Mouse (Mus musculus) kidney, embryonic 14.5 days (tissue): ENCODE measurements around the gene Cfc1. TPM values are rescaled to one million over a fixed set of nuclear protein-coding genes. Genes with fewer than 3 reads are reported as not detected.
"Not testable (repeated sequence)": the region's sequence is repeated elsewhere in the genome, so short reads cannot be mapped to it uniquely, and the experiment has no call there.

Source experiments
- ATAC-seq: fragments of 200-750 bp; cut with Nextera tagmentation; 2 replicates; pipeline ENCODE4 v1.8.0; 2017; ENCODE audit warnings: moderate number of reproducible peaks, mild to moderate bottlenecking, moderate TSS enrichment, moderate library complexity; ENCODE audit not compliant: low FRiP score, low TSS enrichment
- H3K27ac ChIP-seq: fragments of 300-500 bp; sonication (generic); 2 replicates; pipeline ENCODE4 v1.5.1; 2014; ENCODE audit warnings: low read depth, mild to moderate bottlenecking, low read length, moderate library complexity, mixed read lengths
- H3K27me3 ChIP-seq: fragments of 300-500 bp; sonication (generic); 2 replicates; pipeline ENCODE4 v1.6.1; 2014; ENCODE audit warnings: mild to moderate bottlenecking, low read length; ENCODE audit not compliant: control insufficient read depth, insufficient read depth
- H3K36me3 ChIP-seq: fragments of 300-500 bp; sonication (generic); 2 replicates; pipeline ENCODE4 v1.6.1; 2014; ENCODE audit warnings: low read length, mixed read lengths; ENCODE audit not compliant: control insufficient read depth, insufficient read depth
- H3K4me1 ChIP-seq: fragments of 300-500 bp; sonication (generic); 2 replicates; pipeline ENCODE4 v1.6.1; 2014; ENCODE audit warnings: low read length, mixed read lengths; ENCODE audit not compliant: control insufficient read depth, insufficient read depth
- H3K4me2 ChIP-seq: fragments of 300-500 bp; sonication (generic); replicated peaks from 2 replicates; pipeline ENCODE4 v1.6.1; 2014; ENCODE audit warnings: low read depth, mild to moderate bottlenecking, low read length
- H3K4me3 ChIP-seq: fragments of 300-500 bp; sonication (generic); 2 replicates; pipeline ENCODE4 v1.5.1; 2014; ENCODE audit warnings: mild to moderate bottlenecking, low read length
- H3K9ac ChIP-seq: fragments of 300-500 bp; sonication (generic); 2 replicates; pipeline ENCODE4 v1.6.1; 2014; ENCODE audit warnings: low read depth, mild to moderate bottlenecking, low read length, moderate library complexity
- H3K9me3 ChIP-seq: fragments of 300-500 bp; sonication (generic); 2 replicates; pipeline ENCODE4 v1.6.1; 2016; ENCODE audit warnings: low read length; ENCODE audit not compliant: control insufficient read depth
- WGBS: fragments of 180-500 bp; shearing (Covaris S2); extraction: QIAGEN DNeasy Blood & Tissue Kit; methylation state at CpG from one replicate; pipeline ENCODE4 v1.1.7; 2014; 5-methylcytosine and 5-hydroxymethylcytosine counted together
- polyA plus RNA-seq: library from polyadenylated mRNA; unstranded; fragments of >200 nt; fragmentation: Nextera tagmentation; extraction: Ambion mirVana; gene quantifications from 2 replicates; pipeline ENCODE4 v1.2.1, GENCODE M21; 2014

Gene Cfc1
- polyA plus RNA-seq, 1 experiment from 2014 or later, result not detected

DNA sequence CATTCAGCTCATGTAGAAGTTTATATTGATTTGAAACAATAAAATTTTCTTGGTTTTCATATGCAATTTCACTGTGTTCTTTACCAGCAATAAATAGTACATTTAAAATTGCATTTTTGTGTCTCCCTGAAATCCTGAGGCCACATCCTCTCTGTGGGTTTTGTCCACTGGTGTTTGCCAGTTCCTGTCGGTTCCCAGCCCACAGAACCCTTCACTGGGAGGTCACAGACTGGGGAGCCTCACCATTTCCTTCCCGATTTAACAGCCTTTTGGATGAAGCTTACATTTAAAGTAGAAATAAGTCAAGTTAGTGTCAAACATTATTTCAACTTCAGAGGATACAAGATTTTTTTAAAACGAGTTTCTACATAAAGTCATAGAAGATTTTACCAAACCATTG, 874 bp upstream of the Cfc1 start:
- 54% methylated on average over 3 of the region's 3 CpGs for WGBS
- H3K4me3 ChIP-seq, result not testable (repeated sequence)

DNA sequence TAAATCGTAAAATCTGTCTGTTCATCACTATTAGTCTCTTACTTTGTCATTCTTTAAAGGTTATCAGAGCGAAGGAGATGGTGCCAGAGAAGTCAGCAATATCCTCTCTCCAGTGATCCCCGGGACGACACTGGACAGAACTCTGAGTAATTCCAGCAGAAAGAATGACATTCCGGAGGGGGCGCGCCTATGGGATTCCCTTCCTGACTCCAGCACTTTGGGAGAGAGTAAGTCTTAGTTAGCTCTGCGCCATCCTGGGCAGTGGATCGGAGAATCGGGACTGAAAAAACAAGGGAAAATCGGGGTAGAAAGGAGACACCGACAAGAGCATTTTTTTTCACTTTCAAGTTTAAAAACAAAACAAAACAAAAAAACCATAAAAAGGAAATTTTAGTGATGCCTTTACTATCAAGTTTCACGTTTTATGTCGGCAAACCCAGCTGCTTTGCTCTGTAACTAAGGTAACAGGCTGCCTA, 881 bp downstream of the Cfc1 start:
- no peak overlapping the region for H3K9ac ChIP-seq
- H3K4me1 ChIP-seq, result no peaks in the 10 kb centered on the region
- peak overlapping the region; percentile 17 for H3K4me3 ChIP-seq
- peaks cover 26% of the 10 kb centered on the region for H3K27me3 ChIP-seq
- no peak overlapping the region for H3K27ac ChIP-seq
- no peak for ATAC-seq
- WGBS, result under 1% methylated on average over 14 of the region's 14 CpGs
- H3K9me3 ChIP-seq, result no peaks in the 10 kb centered on the region
- H3K4me2 ChIP-seq, result peak overlapping the region; percentile 41
- H3K36me3 ChIP-seq, result no peaks in the 10 kb centered on the region

More for the DNA sequence above, 874 bp upstream of the Cfc1 start:
- not testable (repeated sequence) for H3K27ac ChIP-seq, H3K4me2 ChIP-seq, H3K9me3 ChIP-seq, H3K36me3 ChIP-seq, ATAC-seq, H3K9ac ChIP-seq, H3K4me1 ChIP-seq
- peaks cover 26% of the 10 kb centered on the region for H3K27me3 ChIP-seq

- 4% methylated on average over 16 of the region's 16 CpGs for WGBS
- Histone ChIP-seq H3K9me3 (no peaks in the 10 kb centered on the region), H3K4me1 (no peaks in the 10 kb centered on the region), H3K4me2 (peak overlapping the region; percentile 41), H3K36me3 (no peaks in the 10 kb centered on the region), H3K27ac (no peak overlapping the region), H3K4me3 (peak overlapping the region; percentile 17), H3K9ac (no peak overlapping the region), H3K27me3 (peaks cover 26% of the 10 kb centered on the region)
- peak; percentile 68 for ATAC-seq
These were observed 1.5 kb downstream of the Cfc1 start for GRCm38 (mm10) chr1:34536767-34537485.

- no peak for ATAC-seq
- WGBS, result 76% methylated on average over 1 of the region's 1 CpGs
- no peaks in the 10 kb centered on the region for H3K4me1 ChIP-seq
- no peaks in the 10 kb centered on the region for H3K27me3 ChIP-seq
- H3K4me2 ChIP-seq, result no peak overlapping the region
- no peak overlapping the region for H3K9ac ChIP-seq
- H3K36me3 ChIP-seq, result no peaks in the 10 kb centered on the region
- H3K4me3 ChIP-seq, result no peak overlapping the region
- H3K9me3 ChIP-seq, result no peaks in the 10 kb centered on the region
- no peak overlapping the region for H3K27ac ChIP-seq
These were observed 11.6 kb downstream of the Cfc1 start for GRCm38 (mm10) chr1:34547074-34547473.

DNA sequence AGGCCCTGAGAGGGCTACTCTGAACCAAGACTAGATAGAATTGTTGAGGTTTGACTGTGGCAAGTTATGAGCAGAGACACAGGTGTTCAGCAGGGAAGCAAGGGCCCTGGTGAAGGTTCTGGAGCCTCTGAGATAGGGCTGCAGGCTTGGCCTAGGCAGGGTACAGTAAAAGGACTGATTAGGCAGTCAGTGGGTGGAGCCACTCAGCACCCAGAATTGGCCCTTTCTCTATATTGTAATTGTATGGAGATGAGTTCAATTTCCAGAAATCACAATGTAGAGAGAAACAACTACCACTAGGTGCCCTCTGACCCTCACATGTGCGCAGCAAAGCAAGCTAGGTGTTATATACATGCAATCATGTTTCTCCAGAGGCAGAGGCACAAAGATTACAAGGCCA, 18.2 kb downstream of the Cfc1 start:
- no peaks in the 10 kb centered on the region for H3K36me3 ChIP-seq
- H3K9ac ChIP-seq, result no peak overlapping the region
- H3K27ac ChIP-seq, result no peak overlapping the region
- no peaks in the 10 kb centered on the region for H3K27me3 ChIP-seq
- no peaks in the 10 kb centered on the region for H3K9me3 ChIP-seq
- WGBS, result 95% methylated on average over 1 of the region's 1 CpGs
- ATAC-seq, result no peak
- no peak overlapping the region for H3K4me3 ChIP-seq
- no peak overlapping the region for H3K4me2 ChIP-seq
- H3K4me1 ChIP-seq, result no peaks in the 10 kb centered on the region

DNA sequence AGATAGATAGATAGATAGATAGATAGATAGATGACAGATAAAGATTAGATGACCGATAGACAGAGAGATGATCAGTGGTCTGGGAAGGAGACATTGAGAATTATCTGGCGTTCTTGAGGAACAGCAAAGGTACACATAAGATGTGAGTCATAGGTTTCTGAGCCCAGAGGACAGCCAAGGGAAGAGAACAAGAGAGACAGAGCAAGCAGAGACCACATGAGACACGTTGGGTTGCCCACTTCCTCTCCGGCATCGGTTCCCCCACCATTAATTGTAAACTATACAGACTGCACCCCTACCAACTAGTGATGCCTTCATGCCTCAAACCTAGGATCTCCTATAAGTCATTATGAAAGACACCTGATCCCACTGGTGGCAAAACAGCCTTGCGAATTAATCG, 18.8 kb downstream of the Cfc1 start:
- WGBS, result 89% methylated on average over 7 of the region's 7 CpGs
- Histone ChIP-seq H3K4me1 (no peaks in the 10 kb centered on the region), H3K4me3 (no peak overlapping the region), H3K4me2 (no peak overlapping the region), H3K36me3 (no peaks in the 10 kb centered on the region), H3K9ac (no peak overlapping the region), H3K9me3 (no peaks in the 10 kb centered on the region), H3K27me3 (no peaks in the 10 kb centered on the region), H3K27ac (no peak overlapping the region)
- ATAC-seq, result no peak

DNA sequence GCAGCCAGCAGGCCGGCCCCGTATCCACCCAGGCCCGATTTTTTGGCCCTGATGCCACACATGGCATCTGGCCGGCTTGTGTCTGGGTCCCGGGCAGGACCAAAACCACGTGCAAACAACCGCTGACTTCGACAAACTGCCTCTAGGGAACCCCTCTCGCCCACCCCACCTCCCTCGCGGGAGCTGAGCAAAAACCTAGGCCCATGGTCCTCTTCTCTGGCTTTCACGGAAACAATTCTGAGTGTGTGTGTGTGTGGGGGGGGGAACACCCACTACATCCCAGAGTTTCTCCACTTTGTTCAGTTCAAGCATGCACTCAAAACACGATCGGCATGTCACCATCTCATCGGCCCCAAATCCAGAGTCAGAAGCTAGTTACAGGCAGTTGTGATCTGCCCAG, 25.4 kb downstream of the Cfc1 start, which contains the start of gene Prss40:
Prss40 (minus strand) TSS at position 101 of the 400 bp plus-strand sequence.
- H3K36me3 ChIP-seq, result no peaks in the 10 kb centered on the region
- H3K4me1 ChIP-seq, result no peaks in the 10 kb centered on the region
- H3K9me3 ChIP-seq, result no peaks in the 10 kb centered on the region
- no peaks in the 10 kb centered on the region for H3K27me3 ChIP-seq
- H3K9ac ChIP-seq, result no peak within 1 kb of the TSS
- 88% methylated on average over 15 of the region's 15 CpGs for WGBS
- no peak within 1 kb of the TSS for H3K27ac ChIP-seq
- no peak within 1 kb of the TSS for H3K4me3 ChIP-seq
- no peak within 1 kb of the TSS for H3K4me2 ChIP-seq
- ATAC-seq, result no peak

DNA sequence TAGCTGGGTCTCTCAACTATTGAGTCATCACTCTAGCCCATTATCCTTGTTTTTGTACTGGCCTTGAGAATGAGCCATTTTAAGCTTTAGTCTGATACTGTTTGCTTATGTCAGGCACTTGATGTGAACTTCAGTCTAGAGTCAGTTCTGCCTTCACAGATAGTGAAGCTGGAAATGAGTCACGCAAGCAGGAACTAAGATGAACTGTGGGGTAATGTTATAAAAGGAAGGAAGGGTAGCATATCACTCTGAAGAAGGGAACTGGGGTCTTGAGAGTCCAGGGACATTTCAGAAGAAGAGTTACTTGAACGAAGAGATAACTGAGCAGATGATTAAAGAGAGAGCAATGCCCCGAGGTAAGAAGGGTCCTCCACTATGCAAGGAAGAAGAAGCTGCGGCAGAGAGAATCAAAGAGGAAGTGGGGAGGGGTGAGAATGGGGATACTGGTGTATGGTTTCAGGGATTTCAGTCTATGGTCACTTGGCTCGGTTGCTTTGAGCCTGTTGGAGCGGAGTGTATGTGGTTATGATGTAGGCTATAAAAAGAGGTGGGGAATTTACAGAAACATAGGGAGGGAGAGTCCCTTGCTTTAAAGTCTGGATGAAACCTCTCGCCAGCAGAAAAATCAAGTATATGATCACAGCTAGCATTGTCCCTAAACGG, 29.1 kb downstream of the Cfc1 start:
- H3K36me3 ChIP-seq, result no peaks in the 10 kb centered on the region
- no peak overlapping the region for H3K4me3 ChIP-seq
- no peaks in the 10 kb centered on the region for H3K27me3 ChIP-seq
- no peak for ATAC-seq
- H3K27ac ChIP-seq, result no peak overlapping the region
- H3K9me3 ChIP-seq, result no peaks in the 10 kb centered on the region
- WGBS, result 75% methylated on average over 8 of the region's 8 CpGs
- no peaks in the 10 kb centered on the region for H3K4me1 ChIP-seq
- H3K9ac ChIP-seq, result no peak overlapping the region
- no peak overlapping the region for H3K4me2 ChIP-seq

- no peak for ATAC-seq
- no peaks in the 10 kb centered on the region for H3K9me3 ChIP-seq
- no peak overlapping the region for H3K27ac ChIP-seq
- 94% methylated on average over 2 of the region's 2 CpGs for WGBS
- H3K27me3 ChIP-seq, result no peaks in the 10 kb centered on the region
- H3K36me3 ChIP-seq, result no peaks in the 10 kb centered on the region
- no peak overlapping the region for H3K9ac ChIP-seq
- H3K4me1 ChIP-seq, result no peaks in the 10 kb centered on the region
- no peak overlapping the region for H3K4me2 ChIP-seq
- H3K4me3 ChIP-seq, result no peak overlapping the region
These were observed 32.7 kb downstream of the Cfc1 start for GRCm38 (mm10) chr1:34568120-34568519.
